Mouse (Mus musculus): ENCODE measurements around the gene Slc12a7.
"Not testable (repeated sequence)": the region's sequence is repeated elsewhere in the genome, so short reads cannot be mapped to it uniquely, and the experiment has no call there.

The Slc12a7 gene

GRCm38 (mm10) chr13:73735270-73735669 is 2.4 kb downstream of the Slc12a7 start:
- DNase-seq (ENCODE audit: low read depth, low spot score) = no peak
- Histone ChIP-seq H3K27me3 (ENCODE audit: control insufficient read depth, insufficient read depth, low read length, poor library complexity, severe bottlenecking) (no peaks in the 10 kb centered on the region), H3K36me3 (ENCODE audit: control insufficient read depth, insufficient read depth, low read length, poor library complexity, severe bottlenecking) (no peaks in the 10 kb centered on the region)

- Histone ChIP-seq H3K27me3 (ENCODE audit: control insufficient read depth, insufficient read depth, low read length, poor library complexity, severe bottlenecking) (no peaks in the 10 kb centered on the region), H3K36me3 (ENCODE audit: control insufficient read depth, insufficient read depth, low read length, poor library complexity, severe bottlenecking) (no peaks in the 10 kb centered on the region)
- DNase-seq (ENCODE audit: low read depth, low spot score) = no peak
Measured at GRCm38 (mm10) chr13:73735928-73736327, 3.0 kb downstream of the Slc12a7 start.

DNA sequence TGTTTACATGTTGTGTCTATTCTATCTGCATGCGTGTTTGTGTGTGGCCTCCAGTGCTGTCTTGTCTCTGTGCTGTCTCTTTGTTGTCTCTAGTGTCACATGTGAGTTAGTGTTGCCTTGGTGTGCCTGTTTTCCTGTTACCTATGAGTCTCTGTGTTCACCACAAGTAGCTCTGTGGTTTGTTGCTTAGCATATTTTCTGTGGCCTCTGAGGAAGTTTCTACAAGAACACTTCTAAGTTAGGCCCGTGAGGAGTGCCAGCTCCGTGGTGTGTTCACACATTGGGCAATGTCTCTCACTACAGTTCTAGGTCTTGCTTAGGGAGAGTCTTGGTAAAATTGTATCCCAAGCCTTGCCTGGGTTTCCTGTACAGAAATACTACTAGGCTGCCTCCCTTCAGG is 4.0 kb downstream of the Slc12a7 start:
- Histone ChIP-seq H3K27me3 (ENCODE audit: control insufficient read depth, insufficient read depth, low read length, poor library complexity, severe bottlenecking) (no peaks in the 10 kb centered on the region), H3K36me3 (ENCODE audit: control insufficient read depth, insufficient read depth, low read length, poor library complexity, severe bottlenecking) (no peaks in the 10 kb centered on the region)
- no peak for DNase-seq (ENCODE audit: low read depth, low spot score)

DNA sequence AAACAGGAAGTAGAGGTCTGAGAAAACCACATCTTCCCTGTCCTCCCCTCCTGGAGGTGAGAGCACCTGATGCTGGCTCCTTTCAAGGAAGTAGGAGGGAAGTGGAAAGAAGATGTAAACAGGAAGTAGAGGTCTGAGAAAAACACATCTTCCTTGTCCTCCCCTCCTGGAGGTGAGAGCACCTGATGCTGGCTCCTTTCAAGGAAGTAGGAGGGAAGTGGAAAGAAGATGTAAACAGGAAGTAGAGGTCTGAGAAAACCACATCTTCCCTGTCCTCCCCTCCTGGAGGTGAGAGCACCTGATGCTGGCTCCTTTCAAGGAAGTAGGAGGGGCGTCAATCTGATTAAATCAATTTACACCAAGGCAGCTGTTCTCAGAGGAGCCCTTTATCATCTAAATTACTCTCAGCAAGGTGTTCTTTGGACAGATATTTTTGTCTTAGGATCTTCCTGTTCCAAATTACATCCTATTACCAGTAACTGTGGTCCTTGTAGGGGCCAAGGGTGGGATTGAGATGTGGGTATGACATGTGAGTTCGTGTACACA is 7.6 kb downstream of the Slc12a7 start:
- not testable (repeated sequence) for H3K36me3 ChIP-seq (ENCODE audit: control insufficient read depth, insufficient read depth, low read length, poor library complexity, severe bottlenecking); DNase-seq (ENCODE audit: low read depth, low spot score); H3K27me3 ChIP-seq (ENCODE audit: control insufficient read depth, insufficient read depth, low read length, poor library complexity, severe bottlenecking)

- Histone ChIP-seq H3K27me3 (ENCODE audit: control insufficient read depth, insufficient read depth, low read length, poor library complexity, severe bottlenecking) (no peaks in the 10 kb centered on the region), H3K36me3 (ENCODE audit: control insufficient read depth, insufficient read depth, low read length, poor library complexity, severe bottlenecking) (no peaks in the 10 kb centered on the region)
- DNase-seq (ENCODE audit: low read depth, low spot score) = peak; percentile 34
Measured at GRCm38 (mm10) chr13:73742944-73743343, 10.1 kb downstream of the Slc12a7 start.

DNA sequence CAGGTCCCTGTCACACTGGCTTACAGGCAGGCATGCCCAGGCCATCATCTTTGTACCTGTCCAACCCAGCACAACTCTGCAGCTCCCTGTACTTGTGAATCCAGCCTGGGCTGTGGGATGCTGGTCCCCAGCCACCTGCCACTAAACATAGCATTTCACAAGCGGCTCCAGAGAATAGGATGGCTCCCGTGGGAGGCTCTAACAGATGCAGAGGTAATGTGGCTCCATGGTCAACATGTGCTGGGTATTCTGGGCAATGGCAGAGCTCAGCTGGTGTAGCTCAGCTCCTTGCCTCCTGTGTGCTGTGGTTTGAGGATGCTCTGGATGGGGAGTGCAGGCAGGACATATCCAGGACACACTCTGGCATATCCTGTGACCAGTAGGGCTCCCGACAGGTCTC is 10.8 kb downstream of the Slc12a7 start:
- Histone ChIP-seq H3K36me3 (ENCODE audit: control insufficient read depth, insufficient read depth, low read length, poor library complexity, severe bottlenecking) (no peaks in the 10 kb centered on the region), H3K27me3 (ENCODE audit: control insufficient read depth, insufficient read depth, low read length, poor library complexity, severe bottlenecking) (no peaks in the 10 kb centered on the region)
- DNase-seq (ENCODE audit: low read depth, low spot score) = no peak

DNA sequence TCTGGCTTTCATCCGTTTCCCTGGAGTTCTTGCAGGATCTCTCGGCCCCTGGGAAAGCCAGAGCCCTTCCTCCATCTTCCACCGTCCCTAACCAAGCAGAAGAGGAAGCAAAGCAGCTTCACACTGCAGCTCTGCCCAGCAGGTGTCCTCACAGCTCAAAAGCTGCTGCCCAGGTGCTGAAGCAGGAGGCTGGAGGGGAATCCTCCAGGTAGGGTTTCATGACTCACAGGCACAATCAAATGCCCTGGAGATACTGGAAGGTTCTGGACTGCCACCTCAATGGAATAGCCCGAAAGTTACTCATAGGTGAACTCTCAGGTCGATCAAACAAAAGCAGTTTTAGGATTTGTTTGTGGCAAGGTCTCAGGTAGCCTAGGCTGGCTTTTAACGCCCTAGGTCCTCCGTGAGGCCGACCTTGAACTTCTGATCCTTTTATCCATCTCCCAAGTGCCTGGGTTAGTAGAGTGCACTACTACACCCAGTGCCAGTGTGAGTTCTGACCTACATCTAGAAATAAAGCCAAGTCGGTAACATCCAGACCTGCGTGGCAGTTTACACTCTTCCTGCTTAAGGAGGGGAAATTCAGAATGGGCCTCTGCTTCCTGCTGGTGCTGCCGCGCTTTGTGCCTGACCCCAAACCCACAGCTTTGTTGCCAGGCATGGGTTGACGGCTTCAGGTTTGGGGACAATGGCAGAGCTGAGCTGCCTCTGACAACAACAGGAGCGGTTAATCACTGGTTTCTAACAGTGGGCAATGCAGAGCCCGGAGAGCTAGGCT is 16.0 kb downstream of the Slc12a7 start:
- DNase-seq (ENCODE audit: low read depth, low spot score) = peak; percentile 62
- Histone ChIP-seq H3K36me3 (ENCODE audit: control insufficient read depth, insufficient read depth, low read length, poor library complexity, severe bottlenecking) (no peaks in the 10 kb centered on the region), H3K27me3 (ENCODE audit: control insufficient read depth, insufficient read depth, low read length, poor library complexity, severe bottlenecking) (no peaks in the 10 kb centered on the region)

GRCm38 (mm10) chr13:73750435-73750834 is 17.5 kb downstream of the Slc12a7 start:
- DNase-seq (ENCODE audit: low read depth, low spot score) = no peak
- Histone ChIP-seq H3K27me3 (ENCODE audit: control insufficient read depth, insufficient read depth, low read length, poor library complexity, severe bottlenecking) (no peaks in the 10 kb centered on the region), H3K36me3 (ENCODE audit: control insufficient read depth, insufficient read depth, low read length, poor library complexity, severe bottlenecking) (no peaks in the 10 kb centered on the region)

- DNase-seq (ENCODE audit: low read depth, low spot score) = no peak
- Histone ChIP-seq H3K36me3 (ENCODE audit: control insufficient read depth, insufficient read depth, low read length, poor library complexity, severe bottlenecking) (no peaks in the 10 kb centered on the region), H3K27me3 (ENCODE audit: control insufficient read depth, insufficient read depth, low read length, poor library complexity, severe bottlenecking) (no peaks in the 10 kb centered on the region)
Measured at GRCm38 (mm10) chr13:73751284-73751683, 18.4 kb downstream of the Slc12a7 start.

DNA sequence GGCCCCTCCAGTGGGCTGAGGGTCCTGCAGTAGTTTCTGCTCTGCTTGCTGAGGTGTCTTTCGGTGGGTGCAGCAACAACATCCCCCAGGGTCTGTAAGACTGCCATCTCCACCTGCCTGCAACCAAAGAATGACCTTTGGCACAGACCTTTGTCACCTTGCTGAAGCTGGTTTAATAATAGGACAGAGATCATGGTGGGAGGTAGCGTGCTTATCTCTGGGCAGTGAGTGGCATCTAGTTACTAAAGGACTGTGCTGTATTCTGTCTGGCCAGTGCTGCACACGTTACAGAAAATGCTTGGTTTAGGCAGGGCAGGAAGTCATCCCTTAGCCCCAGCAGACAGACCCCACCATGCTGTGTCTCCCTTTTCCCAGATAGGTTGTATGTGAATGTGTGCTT is 22.9 kb downstream of the Slc12a7 start:
- DNase-seq (ENCODE audit: low read depth, low spot score) = no peak
- H3K27me3 ChIP-seq (ENCODE audit: control insufficient read depth, insufficient read depth, low read length, poor library complexity, severe bottlenecking) = no peaks in the 10 kb centered on the region
- H3K36me3 ChIP-seq (ENCODE audit: control insufficient read depth, insufficient read depth, low read length, poor library complexity, severe bottlenecking) = no peaks in the 10 kb centered on the region

DNA sequence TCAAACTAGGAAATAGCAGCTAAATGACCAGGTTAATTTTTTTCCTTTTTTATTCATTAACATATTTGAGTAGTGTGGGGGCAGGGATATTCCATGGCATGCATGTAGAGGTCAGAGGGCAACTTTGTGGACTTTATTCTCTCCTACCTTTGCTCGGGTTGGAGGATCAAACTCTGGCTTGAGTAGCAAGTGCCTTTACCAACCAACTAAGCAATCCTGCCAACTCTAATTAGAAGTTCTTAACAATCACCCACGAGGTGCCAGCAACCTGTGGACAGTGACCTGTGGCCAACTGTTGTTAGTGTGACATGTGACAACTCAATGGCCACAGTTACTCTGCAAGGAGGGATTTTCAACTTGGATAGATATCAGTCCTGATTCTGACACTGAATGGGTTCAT is 24.0 kb downstream of the Slc12a7 start:
- DNase-seq (ENCODE audit: low read depth, low spot score) = no peak
- no peaks in the 10 kb centered on the region for H3K36me3 ChIP-seq (ENCODE audit: control insufficient read depth, insufficient read depth, low read length, poor library complexity, severe bottlenecking)
- H3K27me3 ChIP-seq (ENCODE audit: control insufficient read depth, insufficient read depth, low read length, poor library complexity, severe bottlenecking) = no peaks in the 10 kb centered on the region

DNA sequence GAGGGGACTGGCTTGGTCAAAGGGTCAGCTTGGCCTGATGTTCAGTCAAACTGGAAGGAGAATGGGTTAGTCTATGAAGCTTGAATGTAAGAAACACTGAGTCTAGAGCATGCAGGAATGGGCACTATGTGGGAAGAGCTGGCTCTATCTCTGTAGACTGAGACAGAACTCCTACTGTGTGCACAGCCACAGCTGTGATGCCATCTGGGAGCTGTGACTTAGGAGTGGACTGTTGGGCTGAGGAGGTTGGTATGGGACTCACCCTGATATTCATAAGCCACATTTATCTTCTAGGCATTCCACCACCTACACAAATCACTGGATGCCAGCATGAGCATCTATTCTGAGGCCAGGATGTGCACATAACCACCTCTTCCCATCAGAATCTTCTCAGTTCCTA is 24.5 kb downstream of the Slc12a7 start:
- no peaks in the 10 kb centered on the region for H3K36me3 ChIP-seq (ENCODE audit: control insufficient read depth, insufficient read depth, low read length, poor library complexity, severe bottlenecking)
- no peak for DNase-seq (ENCODE audit: low read depth, low spot score)
- H3K27me3 ChIP-seq (ENCODE audit: control insufficient read depth, insufficient read depth, low read length, poor library complexity, severe bottlenecking) = no peaks in the 10 kb centered on the region

DNA sequence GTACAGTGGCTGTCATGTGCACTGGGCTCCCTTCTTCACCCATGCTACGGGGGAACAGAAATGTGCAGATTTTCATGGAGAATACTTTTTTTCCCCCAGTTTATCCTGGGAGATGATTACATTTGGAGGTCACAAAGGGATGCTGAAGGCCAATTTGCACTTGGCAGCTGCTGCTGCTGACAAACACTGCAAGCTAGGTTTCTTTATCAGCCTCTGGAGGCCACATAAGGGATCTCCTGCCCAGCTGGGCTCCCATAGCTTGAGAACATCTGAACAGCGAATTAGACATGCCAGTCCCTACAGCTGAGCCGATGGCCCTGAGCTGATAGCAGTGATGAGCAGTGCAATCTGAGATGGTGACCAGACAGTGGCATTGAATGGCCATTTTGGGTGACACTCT is 26.7 kb downstream of the Slc12a7 start:
- H3K27me3 ChIP-seq (ENCODE audit: control insufficient read depth, insufficient read depth, low read length, poor library complexity, severe bottlenecking) = no peaks in the 10 kb centered on the region
- DNase-seq (ENCODE audit: low read depth, low spot score) = no peak

DNA sequence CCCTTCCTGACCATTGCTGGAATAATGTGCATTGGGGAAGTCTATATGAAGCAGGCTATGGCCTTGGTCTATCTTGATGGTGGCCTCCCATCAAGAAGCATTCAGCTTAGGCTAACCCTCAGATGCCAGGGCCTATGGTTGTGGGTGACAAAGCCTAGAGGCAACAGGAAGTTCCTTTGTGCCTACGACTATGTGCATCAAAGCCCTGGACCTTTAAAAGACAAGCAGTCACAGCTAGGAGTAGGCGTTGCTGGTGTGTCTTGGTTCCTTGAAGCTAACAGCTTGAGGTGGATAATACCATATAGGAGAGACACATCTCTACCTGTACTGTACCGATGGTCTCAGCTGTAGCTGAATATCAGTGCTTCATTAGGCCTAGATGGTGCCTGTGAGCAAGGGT is 27.2 kb downstream of the Slc12a7 start:
- no peak for DNase-seq (ENCODE audit: low read depth, low spot score)
- no peaks in the 10 kb centered on the region for H3K36me3 ChIP-seq (ENCODE audit: control insufficient read depth, insufficient read depth, low read length, poor library complexity, severe bottlenecking)
- no peaks in the 10 kb centered on the region for H3K27me3 ChIP-seq (ENCODE audit: control insufficient read depth, insufficient read depth, low read length, poor library complexity, severe bottlenecking)

More for the DNA sequence above, 26.7 kb downstream of the Slc12a7 start:
- H3K36me3 ChIP-seq (ENCODE audit: control insufficient read depth, insufficient read depth, low read length, poor library complexity, severe bottlenecking) = no peaks in the 10 kb centered on the region

- no peaks in the 10 kb centered on the region for H3K27me3 ChIP-seq (ENCODE audit: control insufficient read depth, insufficient read depth, low read length, poor library complexity, severe bottlenecking)
- DNase-seq (ENCODE audit: low read depth, low spot score) = no peak
- H3K36me3 ChIP-seq (ENCODE audit: control insufficient read depth, insufficient read depth, low read length, poor library complexity, severe bottlenecking) = no peaks in the 10 kb centered on the region
Measured at GRCm38 (mm10) chr13:73762938-73763337, 30.0 kb downstream of the Slc12a7 start.
